Mouse (Mus musculus) embryonic fibroblast, embryonic 13.5 days (primary cell): ENCODE data around the gene Cdk5r1. TPM values are rescaled to one million over a fixed set of nuclear protein-coding genes. Genes with fewer than 3 reads are reported as not detected.

Source experiments
- H3K27ac ChIP-seq: 2 replicates; pipeline ENCODE4 v1.5.1; 2012; ENCODE audit warnings: low read length, control low read depth, inconsistent platforms; ENCODE audit not compliant: insufficient read depth
- H3K4me1 ChIP-seq: 2 replicates; pipeline ENCODE4 v1.6.1; 2011; ENCODE audit warnings: low read length; ENCODE audit not compliant: control insufficient read depth, insufficient read depth
- H3K4me3 ChIP-seq: 2 replicates; pipeline ENCODE4 v1.5.1; 2011; ENCODE audit warnings: mild to moderate bottlenecking, control low read depth, low read length; ENCODE audit not compliant: insufficient read depth
- CTCF ChIP-seq: IDR thresholded peaks from 2 replicates; pipeline ENCODE4 v1.5.1; 2011; ENCODE audit warnings: mild to moderate bottlenecking, control low read depth, low read length, moderate library complexity, borderline replicate concordance; ENCODE audit not compliant: insufficient read depth
- POLR2A ChIP-seq: IDR thresholded peaks from 2 replicates; pipeline ENCODE4 v1.6.1; 2011; ENCODE audit warnings: low read depth, mild to moderate bottlenecking, control low read depth, low read length, moderate library complexity
- polyA plus RNA-seq: library from polyadenylated mRNA; stranded (reverse); fragments of >200 nt; gene quantifications from 2 replicates; pipeline ENCODE4 v1.2.4, GENCODE M21; 2011; ENCODE audit warnings: low read depth; ENCODE audit not compliant: missing spikeins, insufficient read length

Cdk5r1 gene
- polyA plus RNA-seq, 1 experiment, result 0.77 TPM

DNA sequence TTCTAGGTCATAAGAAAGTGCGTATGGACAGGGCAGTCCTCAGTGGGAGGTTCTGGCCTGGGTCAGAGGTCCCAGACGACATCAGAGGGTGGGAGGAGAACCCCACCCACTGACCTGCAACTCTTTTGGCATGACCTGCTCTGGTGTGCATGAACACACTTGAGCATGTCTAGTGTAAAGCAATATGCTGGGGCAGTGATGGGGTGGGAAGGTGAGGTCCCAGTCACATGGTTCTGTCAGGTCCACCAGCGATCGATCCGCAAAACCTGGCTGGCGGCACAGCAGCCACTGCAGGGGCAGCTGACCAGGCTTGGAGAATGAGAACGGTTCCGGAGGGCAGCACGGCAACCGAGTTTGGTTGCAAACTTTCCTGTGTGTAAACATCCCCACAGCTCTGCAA lies 5.5 kb downstream of the Cdk5r1 start:
- Histone ChIP-seq H3K4me1 (peaks cover 15% of the 10 kb centered on the region; the same call in 1 of the 2 replicates), H3K4me3 (no peak overlapping the region), H3K27ac (no peak overlapping the region)
- TF ChIP-seq POLR2A (no peak), CTCF (no peak)

DNA sequence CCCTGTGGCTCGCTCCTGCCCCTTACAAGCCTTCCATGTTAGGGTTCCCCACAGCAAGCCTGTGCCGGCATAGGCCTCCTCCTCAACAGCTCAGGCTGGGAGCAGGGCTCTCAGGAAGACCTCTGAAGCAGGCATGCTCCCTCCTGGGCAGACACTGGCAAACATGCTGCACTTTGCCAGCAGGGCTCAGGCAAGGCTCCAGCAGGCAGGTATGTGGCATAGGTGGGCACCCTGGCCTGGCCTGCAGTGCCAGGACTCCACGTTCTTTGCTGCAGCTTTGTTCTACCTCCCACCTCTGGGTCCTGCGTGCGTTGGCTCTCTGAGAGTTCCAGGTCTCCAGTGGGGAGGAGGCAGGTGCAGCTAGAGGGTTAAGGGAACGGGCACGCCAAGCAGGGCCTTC lies 6.1 kb downstream of the Cdk5r1 start:
- TF ChIP-seq POLR2A (no peak), CTCF (no peak)
- Histone ChIP-seq H3K27ac (no peak overlapping the region), H3K4me3 (no peak overlapping the region), H3K4me1 (peaks cover 15% of the 10 kb centered on the region; the same call in 1 of the 2 replicates)

DNA sequence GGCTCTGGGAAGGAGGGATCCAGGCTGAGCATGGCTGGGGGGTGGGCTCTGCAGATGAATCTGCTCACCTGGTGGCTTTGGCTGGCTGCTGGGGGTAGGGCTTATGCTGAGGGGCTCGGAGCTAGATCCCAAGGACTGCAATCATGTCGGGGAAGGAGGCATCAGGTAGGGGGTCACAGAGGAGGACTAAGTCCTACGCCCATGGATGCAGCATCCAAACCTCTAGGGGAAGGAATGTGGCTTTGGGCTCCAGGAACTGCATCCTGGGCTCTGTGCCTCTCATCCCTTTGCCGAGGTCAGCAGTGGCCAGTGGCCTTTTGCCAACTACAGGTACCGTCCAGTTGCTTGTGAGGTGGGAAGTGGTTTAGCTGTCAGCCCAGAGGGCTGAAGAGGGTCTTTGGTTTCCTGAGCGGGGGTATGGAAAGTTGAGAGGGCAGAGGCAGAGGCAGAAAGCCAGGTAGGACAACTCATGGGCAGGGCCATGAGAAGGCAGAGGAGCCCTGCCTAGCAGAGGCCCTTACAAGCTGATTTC lies 6.8 kb downstream of the Cdk5r1 start:
- H3K27ac ChIP-seq, result no peak overlapping the region
- TF ChIP-seq POLR2A, result no peak
- H3K4me1 ChIP-seq, result peaks cover 15% of the 10 kb centered on the region; the same call in 1 of the 2 replicates
- H3K4me3 ChIP-seq, result no peak overlapping the region

DNA sequence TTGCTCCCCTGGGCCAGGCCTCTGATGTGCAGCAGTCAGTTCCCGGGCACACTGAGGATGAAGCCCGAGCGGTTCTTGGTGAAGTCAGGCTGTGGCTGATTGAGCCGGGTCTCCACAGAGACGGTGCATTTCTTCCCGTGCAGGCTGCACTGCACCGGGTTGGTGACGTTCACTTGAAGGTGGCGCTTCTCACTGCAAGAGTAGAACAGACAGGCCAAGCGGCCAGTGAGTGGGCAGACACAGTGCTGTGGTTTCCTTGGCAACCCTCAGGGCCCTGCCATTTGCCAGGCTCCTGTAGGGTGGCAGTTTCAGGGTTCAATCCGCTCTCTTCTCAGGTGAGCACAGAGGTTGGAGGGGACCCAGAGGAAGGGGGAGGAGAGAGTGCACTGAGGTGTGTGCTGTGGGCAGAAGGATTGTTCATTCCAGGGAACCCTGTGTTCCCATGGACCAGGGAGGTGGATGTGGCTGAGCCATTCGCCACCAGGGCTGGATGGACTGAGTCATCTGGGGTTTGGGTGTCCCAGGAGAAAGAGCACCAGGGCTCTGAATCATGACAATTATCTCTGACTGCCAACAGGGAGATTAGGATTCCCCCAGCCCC lies 7.5 kb downstream of the Cdk5r1 start:
- H3K4me1 ChIP-seq, result peaks cover 19% of the 10 kb centered on the region; the same call in 1 of the 2 replicates
- H3K4me3 ChIP-seq, result no peak overlapping the region
- no peak for TF ChIP-seq CTCF
- TF ChIP-seq POLR2A, result no peak
- H3K27ac ChIP-seq, result no peak overlapping the region

DNA sequence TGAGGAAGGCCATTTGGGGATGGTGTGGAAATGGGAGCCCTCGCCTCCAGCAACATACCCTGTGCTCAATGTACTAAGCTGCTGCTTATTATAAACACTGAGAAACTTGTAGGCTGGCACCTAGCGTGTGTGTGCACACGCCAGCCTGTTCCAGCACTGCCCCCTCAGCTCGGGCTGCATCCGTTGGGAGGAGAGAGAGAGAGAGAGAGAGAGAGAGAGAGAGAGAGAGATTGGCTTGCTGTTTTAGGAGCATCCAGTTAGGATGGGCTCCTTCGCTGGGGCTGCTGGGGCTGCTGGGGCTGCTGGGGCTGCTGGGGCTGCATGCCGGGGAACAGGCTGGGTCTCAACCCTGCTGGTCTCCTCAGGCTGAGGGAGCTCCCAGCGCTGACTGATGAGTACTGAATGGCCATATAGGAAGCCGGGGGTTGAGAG lies 8.3 kb downstream of the Cdk5r1 start:
- H3K4me3 ChIP-seq, result no peak overlapping the region
- TF ChIP-seq CTCF (no peak), POLR2A (no peak)
- H3K27ac ChIP-seq, result no peak overlapping the region
- peaks cover 23% of the 10 kb centered on the region; the same call in 1 of the 2 replicates for H3K4me1 ChIP-seq

DNA sequence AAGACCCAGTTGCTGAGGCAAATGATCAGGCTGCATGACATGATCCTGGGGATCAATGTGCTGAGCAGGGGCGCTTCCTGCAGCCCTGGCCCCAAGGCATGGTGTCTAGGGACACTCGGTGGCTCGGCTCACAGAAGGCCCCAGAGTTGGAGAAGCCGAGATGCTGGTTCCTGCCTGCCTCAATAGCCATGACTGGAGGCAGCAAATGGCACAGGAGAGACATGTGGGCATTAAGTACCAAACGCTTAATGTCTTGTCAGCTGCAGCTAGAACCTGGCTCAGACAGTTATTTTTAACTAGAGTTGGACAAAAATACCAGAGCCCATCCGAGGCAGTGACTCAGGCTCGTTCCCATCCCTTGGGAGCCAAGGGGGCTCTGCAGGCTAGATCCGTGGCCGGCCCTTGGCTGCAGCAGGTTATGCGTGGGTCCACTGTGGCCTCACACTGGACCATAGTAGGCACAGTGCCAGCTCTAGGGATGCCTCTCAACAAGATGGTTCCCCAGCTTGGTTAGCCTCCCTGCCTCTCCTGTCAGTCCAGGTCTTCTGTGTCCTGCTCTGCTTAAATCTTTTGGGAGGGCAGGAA lies 8.9 kb downstream of the Cdk5r1 start:
- peaks cover 25% of the 10 kb centered on the region; the same call in 1 of the 2 replicates for H3K4me1 ChIP-seq
- no peak overlapping the region for H3K4me3 ChIP-seq
- TF ChIP-seq CTCF (no peak), POLR2A (no peak)
- H3K27ac ChIP-seq, result no peak overlapping the region

DNA sequence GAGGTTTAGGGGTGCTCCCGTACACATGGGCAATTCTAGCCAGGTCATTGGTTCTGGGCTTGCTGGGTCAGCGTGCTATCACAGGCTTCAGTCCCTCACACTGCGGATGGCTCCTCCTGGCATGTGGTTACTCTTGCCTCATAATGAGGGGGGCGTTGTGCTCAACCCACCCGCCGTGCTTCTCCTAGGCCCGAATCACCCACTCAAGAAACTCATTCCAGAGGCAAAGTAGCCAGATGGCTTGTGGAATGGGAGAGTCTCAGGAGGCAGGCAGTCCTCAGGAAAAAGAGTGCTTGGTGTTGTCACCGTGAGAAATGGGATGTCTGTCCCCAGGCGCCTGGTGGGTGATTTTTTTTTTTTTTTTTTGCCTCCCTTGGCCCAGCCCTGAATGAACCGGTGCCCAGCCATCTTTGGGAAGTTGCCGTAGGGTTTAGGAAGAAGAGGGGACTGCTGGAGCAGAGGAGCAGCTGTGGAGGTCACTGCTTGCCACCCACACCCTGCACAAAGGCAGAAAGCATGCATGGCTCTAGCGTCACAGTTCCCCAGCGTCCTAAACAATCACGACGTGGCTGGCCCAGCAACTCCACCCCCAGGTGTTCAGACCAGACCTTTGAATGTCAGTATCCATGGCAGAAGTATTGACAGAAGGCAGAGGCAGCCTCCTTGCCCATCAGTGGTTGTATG lies 11.2 kb downstream of the Cdk5r1 start:
- Histone ChIP-seq H3K4me3 (no peak overlapping the region), H3K4me1 (peaks cover 25% of the 10 kb centered on the region; the same call in 1 of the 2 replicates), H3K27ac (no peak overlapping the region)
- TF ChIP-seq POLR2A (no peak), CTCF (no peak)

DNA sequence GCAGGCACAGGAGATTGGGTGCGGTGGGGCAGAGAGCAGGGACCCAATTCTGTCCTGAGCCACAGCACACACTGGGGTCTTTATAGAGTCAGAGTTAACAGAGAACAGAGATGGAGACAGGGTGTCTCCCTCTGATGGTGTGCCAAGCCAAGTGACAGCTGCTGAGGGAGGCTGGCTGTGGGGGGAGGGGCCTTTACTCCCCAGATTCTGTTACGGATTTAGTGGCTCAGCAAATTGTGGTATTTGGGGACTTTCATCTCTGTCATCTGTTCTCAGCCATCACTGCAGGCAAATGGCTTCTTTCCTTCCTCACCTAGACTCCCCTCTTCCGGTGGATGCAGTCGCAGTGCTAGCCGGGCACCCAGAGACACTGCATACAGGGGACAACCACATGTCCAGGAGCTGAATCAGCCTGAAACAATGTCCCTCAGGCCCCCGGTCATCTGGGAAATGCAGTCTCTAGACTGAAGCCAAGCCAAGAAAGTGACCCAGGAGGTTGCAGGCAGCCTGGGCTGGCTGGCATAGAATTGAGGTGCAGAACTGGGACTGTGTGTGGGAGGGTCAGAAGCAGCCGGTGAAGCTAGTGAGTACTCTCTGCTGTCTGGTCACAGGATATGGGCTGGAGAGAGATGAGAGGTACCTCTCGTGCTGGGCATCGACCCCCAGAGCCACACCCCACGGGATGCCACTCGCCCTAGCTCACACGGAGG lies 12.5 kb downstream of the Cdk5r1 start:
- Histone ChIP-seq H3K4me3 (no peak overlapping the region), H3K4me1 (peaks cover 24% of the 10 kb centered on the region; the same call in 1 of the 2 replicates), H3K27ac (no peak overlapping the region)
- TF ChIP-seq CTCF, result no peak

DNA sequence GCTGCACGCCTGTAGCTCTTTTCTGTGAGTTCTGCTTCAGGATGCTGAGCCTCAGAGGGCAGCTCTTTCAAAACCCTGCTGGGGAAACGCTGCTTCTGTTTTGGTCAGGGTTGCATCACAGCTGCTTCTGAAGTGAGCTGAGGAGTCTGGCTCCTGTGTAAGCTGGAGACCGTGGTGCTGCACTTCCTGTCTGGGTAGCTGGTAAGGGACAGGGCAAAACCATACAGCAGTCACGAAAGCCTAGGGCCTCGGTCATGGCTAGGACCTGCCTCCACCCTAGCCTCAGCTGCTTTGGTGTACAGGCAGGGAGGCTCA lies 13.0 kb downstream of the Cdk5r1 start:
- no peak overlapping the region for H3K27ac ChIP-seq
- TF ChIP-seq CTCF (no peak), POLR2A (no peak)
- peaks cover 20% of the 10 kb centered on the region; the same call in 1 of the 2 replicates for H3K4me1 ChIP-seq
- no peak overlapping the region for H3K4me3 ChIP-seq

DNA sequence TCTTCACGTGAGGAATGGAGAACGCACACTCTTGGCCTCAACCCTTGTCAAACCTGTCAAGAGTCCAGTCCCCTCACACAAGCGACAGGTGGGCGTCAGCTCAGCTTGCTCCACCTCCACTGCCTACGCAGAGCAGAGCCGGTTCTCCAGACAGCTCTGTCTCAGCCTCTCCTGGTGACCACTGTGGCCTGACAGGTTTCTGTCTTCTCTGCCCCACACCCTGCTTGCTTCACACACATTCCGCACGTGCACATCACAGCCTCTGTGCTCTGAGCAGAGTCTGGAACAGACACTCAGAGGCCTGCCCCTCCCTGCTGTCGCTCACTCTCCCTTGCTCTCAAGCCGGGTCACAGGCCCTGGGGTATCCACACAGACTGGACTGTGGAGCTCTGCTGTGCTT lies 14.0 kb downstream of the Cdk5r1 start:
- Histone ChIP-seq H3K4me1 (peaks cover 13% of the 10 kb centered on the region; the same call in 1 of the 2 replicates), H3K27ac (no peak overlapping the region), H3K4me3 (no peak overlapping the region)
- TF ChIP-seq CTCF (no peak), POLR2A (no peak)
